Mouse (Mus musculus) cortical plate, adult 2 months (tissue): ENCODE results near the gene Eif2d. TPM values are rescaled to one million over a fixed set of nuclear protein-coding genes. Genes with fewer than 3 reads are reported as not detected.

Source experiments
- H3K27ac ChIP-seq: fragments of 200-500 bp; 2 replicates; pipeline ENCODE4 v1.5.1; 2012; ENCODE audit warnings: low read length, control low read depth, inconsistent platforms; ENCODE audit not compliant: insufficient read depth
- H3K4me1 ChIP-seq: fragments of 200-500 bp; 2 replicates; pipeline ENCODE4 v1.6.1; 2011; ENCODE audit warnings: low read length; ENCODE audit not compliant: control insufficient read depth, insufficient read depth
- H3K4me3 ChIP-seq: fragments of 200-500 bp; 2 replicates; pipeline ENCODE4 v1.5.1; 2011; ENCODE audit warnings: mild to moderate bottlenecking, low read length, control low read depth; ENCODE audit not compliant: insufficient read depth
- CTCF ChIP-seq: fragments of 200-500 bp; IDR thresholded peaks from 2 replicates; pipeline ENCODE4 v1.5.1; 2011; ENCODE audit warnings: mild to moderate bottlenecking, control low read depth, low read length; ENCODE audit not compliant: insufficient read depth; ENCODE audit errors: extremely low read depth
- POLR2A ChIP-seq: fragments of 200-500 bp; IDR thresholded peaks from 2 replicates; pipeline ENCODE4 v1.6.1; 2011; ENCODE audit warnings: mild to moderate bottlenecking, low read length, control low read depth; ENCODE audit not compliant: insufficient read depth; ENCODE audit errors: extremely low read depth
- polyA plus RNA-seq: library from polyadenylated mRNA; depleted of rRNA; stranded (reverse); fragments of >200 nt; gene quantifications from 2 replicates; pipeline ENCODE4 v1.2.3, GENCODE M21; 2012; rRNA removed

Gene Eif2d
- polyA plus RNA-seq, 1 experiment = 57.8 TPM

DNA sequence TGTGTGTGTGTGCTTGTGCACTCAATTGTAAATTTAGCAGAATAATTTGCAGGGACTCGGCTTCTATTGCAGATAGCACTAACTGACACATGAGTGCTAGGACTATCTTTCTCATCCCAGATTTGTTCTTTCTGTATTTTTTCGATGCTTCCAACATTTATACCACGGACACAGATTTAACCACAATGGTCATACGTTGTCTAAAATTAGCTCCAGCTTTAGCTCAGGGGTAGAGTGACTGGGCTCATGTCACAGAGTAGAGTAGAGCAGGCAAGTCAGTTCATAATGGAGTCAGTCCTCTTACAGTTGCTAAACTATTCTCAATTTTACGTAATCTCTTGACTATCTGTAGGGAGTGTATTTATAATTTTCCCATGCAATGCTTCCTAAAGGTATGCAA, 75.7 kb downstream of the Eif2d start:
- TF ChIP-seq CTCF (no peak), POLR2A (no peak)
- Histone ChIP-seq H3K27ac (no peak overlapping the region), H3K4me3 (no peak overlapping the region), H3K4me1 (no peaks in the 10 kb centered on the region; the same call in 1 of the 2 replicates)

GRCm38 (mm10) chr1:131233527-131233926, 80.5 kb downstream of the Eif2d start:
- no peaks in the 10 kb centered on the region for H3K4me1 ChIP-seq
- H3K4me3 ChIP-seq = no peak overlapping the region
- no peak overlapping the region for H3K27ac ChIP-seq
- TF ChIP-seq POLR2A (no peak), CTCF (no peak)

DNA sequence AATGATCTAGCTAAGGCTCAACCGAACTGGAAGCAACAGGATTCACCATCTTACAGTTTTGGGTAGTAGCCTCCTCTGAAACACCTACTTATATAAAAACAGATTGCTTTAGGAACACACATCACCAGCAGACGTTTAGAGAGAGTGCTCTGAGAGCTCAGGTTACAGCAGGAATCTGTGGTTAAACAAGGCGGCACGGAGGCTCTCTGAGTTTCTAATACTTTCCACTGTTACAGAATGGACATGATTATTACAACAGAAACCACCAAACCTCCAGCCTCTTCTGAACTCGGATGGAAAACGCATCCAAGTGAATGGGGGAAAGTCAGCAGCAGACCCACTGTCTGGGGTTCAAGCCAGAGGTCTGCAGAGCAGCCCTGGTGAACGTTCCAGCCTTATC, 83.1 kb downstream of the Eif2d start:
- Histone ChIP-seq H3K4me3 (no peak overlapping the region), H3K4me1 (no peaks in the 10 kb centered on the region), H3K27ac (no peak overlapping the region)
- TF ChIP-seq POLR2A = no peak
- no peak for TF ChIP-seq CTCF

Other genes starting within 250 kb of the Eif2d start
- gene Il20, start 241.7 kb upstream of the Eif2d start, polyA plus RNA-seq = not detected in 2 replicates
- gene Il19, start 213.1 kb upstream of the Eif2d start, polyA plus RNA-seq = not detected in 2 replicates
- not detected in 2 replicates for gene Il10, start 133.3 kb upstream of the Eif2d start, polyA plus RNA-seq
- gene Mapkapk2, start 55.4 kb upstream of the Eif2d start, polyA plus RNA-seq = 24.5 and 26.4 TPM in 2 replicates
- gene Dyrk3, start 14.8 kb upstream of the Eif2d start, polyA plus RNA-seq = 6.2 and 7.1 TPM in 2 replicates
- 14.7 TPM in 2 replicates for gene Rassf5, start 92.1 kb downstream of the Eif2d start, polyA plus RNA-seq
- gene Ikbke, start 126.4 kb downstream of the Eif2d start, polyA plus RNA-seq = 1.7 and 1.9 TPM in 2 replicates